7 mouse cellular contexts compared by ENCODE assay signal in the genomic region with DNA sequence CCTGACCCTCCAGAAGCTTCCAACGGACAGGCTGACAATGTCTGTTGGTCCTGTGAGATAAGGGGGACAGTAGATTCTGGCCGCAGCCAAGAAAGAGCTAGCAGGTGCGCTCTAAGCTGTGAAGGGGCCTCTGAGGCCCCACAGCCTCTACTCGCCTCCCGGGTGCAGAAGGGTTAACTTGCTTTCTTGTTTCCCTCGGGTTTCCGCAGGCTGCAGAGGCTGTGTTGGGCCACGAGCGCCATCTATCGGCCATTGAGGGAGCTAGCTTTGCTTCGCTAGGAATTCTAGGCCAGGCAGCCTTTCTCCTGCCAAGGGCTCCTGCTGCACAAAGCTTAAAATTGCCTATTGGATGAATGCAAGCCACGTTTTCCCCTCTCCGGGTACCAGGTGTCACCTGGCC. TPM values are rescaled to one million over a fixed set of nuclear protein-coding genes. Genes with fewer than 3 reads are reported as not detected.
A peak's percentile ranks its signal among the peaks of the same experiment; 100 is the strongest.
DNase-seq lines count a peak whose midpoint lies in the region; ATAC-seq and TF ChIP-seq lines count a peak whose summit lies in the region.

No protein-coding gene starts in this region.

- no peaks in the 10 kb centered on the region for H3K9me3 ChIP-seq in midbrain, embryonic 14.5 days (ENCODE audit: control insufficient read depth, low read length)

- peak; percentile 78 for DNase-seq in adrenal gland, adult 8-10 months
- DNase-seq in embryo, embryonic 11 days = peak; percentile 94
- DNase-seq in gastrocnemius, postnatal 4 days (ENCODE audit: low spot score in 2 of 2) = peak; percentile 84 to 92
- peak; percentile 90 for DNase-seq in kidney, adult 18-20 months
- DNase-seq in left cerebral cortex, postnatal 4 days = peak; percentile 92
- DNase-seq in midbrain, embryonic 14.5 days = peak; percentile 97

- no peak for TF ChIP-seq POLR2A in small intestine, adult 2 months (IDR thresholded peaks at IDR 0.05; ENCODE audit: low read depth, low read length)

- no peak overlapping the region for H3K4me3 ChIP-seq in midbrain, embryonic 14.5 days (replicated peaks; ENCODE audit: low read depth, low read length)
- H3K4me3 ChIP-seq in small intestine, adult 2 months (ENCODE audit: low read depth, low read length) = no peak overlapping the region

- H3K9ac ChIP-seq in midbrain, embryonic 14.5 days (replicated peaks; ENCODE audit: low read length) = no peak overlapping the region

- ATAC-seq in midbrain, embryonic 14.5 days (ENCODE audit: low FRiP score, low TSS enrichment) = peak; percentile 24; the same call in 1 of the 2 replicates

- peak; percentile 94 for TF ChIP-seq CTCF in small intestine, adult 2 months (IDR thresholded peaks at IDR 0.05; ENCODE audit: extremely low read depth, insufficient read length, insufficient replicate concordance, low read depth, low read length)

- peaks cover 40% of the 10 kb centered on the region for H3K27me3 ChIP-seq in midbrain, embryonic 14.5 days (ENCODE audit: control insufficient read depth, insufficient read depth, low read length)
- H3K27me3 ChIP-seq in small intestine, adult 2 months (ENCODE audit: control insufficient read depth, insufficient read depth, low read length) = peaks cover 13% of the 10 kb centered on the region

- H3K4me1 ChIP-seq in midbrain, embryonic 14.5 days (ENCODE audit: control insufficient read depth, insufficient read depth, low read length) = peaks cover 20% of the 10 kb centered on the region
- H3K4me1 ChIP-seq in small intestine, adult 2 months (ENCODE audit: control insufficient read depth, insufficient read depth, insufficient read length, low read length) = peaks cover 24% of the 10 kb centered on the region

- intact Hi-C loops in left cerebral cortex, postnatal 4 days (cut with DNase I) = loop anchor here (2.0 kb wide), 1 partner anchor 153 kb away; no protein-coding TSS in a partner anchor

- no peaks in the 10 kb centered on the region for H3K36me3 ChIP-seq in midbrain, embryonic 14.5 days (ENCODE audit: control insufficient read depth, insufficient read depth, low read length)
- H3K36me3 ChIP-seq in small intestine, adult 2 months (ENCODE audit: control insufficient read depth, insufficient read depth, low read length) = no peaks in the 10 kb centered on the region

- H3K27ac ChIP-seq in midbrain, embryonic 14.5 days (replicated peaks; ENCODE audit: low read depth, low read length) = no peak overlapping the region
- no peak overlapping the region for H3K27ac ChIP-seq in small intestine, adult 2 months (ENCODE audit: insufficient read depth, low read depth, low read length)

- under 1% methylated on average over 13 of the region's 13 CpGs for WGBS in midbrain, embryonic 14.5 days
- 1% methylated on average over 13 of the region's 13 CpGs for WGBS in small intestine, adult 2 months

- H3K4me2 ChIP-seq in midbrain, embryonic 14.5 days (ENCODE audit: low read length) = no peak overlapping the region

RNA-seq across cellular contexts. Expression of a gene that starts 1.5 kb away (rescaled TPM):
- total RNA-seq in adrenal gland, adult 8-10 months (2022) = 10 to 100 TPM; 14.3 to 22.9 (median 15.7) TPM
- 10 to 100 TPM; 13.9 to 15.4 TPM for total RNA-seq in gastrocnemius, postnatal 4 days (2021)
- 10 to 100 TPM; 26.4 to 27.4 TPM for total RNA-seq in left cerebral cortex, postnatal 4 days (2021)
- 22.7 and 25.0 TPM in 2 replicates for polyA plus RNA-seq in midbrain, embryonic 14.5 days (2014; fragmentation: Nextera tagmentation; extraction: Ambion mirVana)
- 9.1 and 9.8 TPM in 2 replicates for polyA plus RNA-seq in small intestine, adult 2 months (2012; rRNA removed)
